ENCODE assay signal across 7 mouse cellular contexts in genomic region chr11:115277604-115277975, GRCm38 (mm10). TPM values are rescaled to one million over a fixed set of nuclear protein-coding genes. Genes with fewer than 3 reads are reported as not detected.
DNase-seq lines count a peak whose midpoint lies in the region; ATAC-seq and TF ChIP-seq lines count a peak whose summit lies in the region.

No protein-coding gene starts in this region.

- WGBS in lung, postnatal 0 days: 20% methylated on average over 7 of the region's 7 CpGs
- WGBS in forebrain, embryonic 10.5 days: 19% methylated on average over 7 of the region's 7 CpGs
- WGBS in limb, embryonic 12.5 days: 23% methylated on average over 7 of the region's 7 CpGs
- WGBS in stomach, embryonic 14.5 days: 21% methylated on average over 7 of the region's 7 CpGs

- peaks cover 10% of the 10 kb centered on the region; the same call in 1 of the 2 replicates for H3K4me1 ChIP-seq in lung, postnatal 0 days (ENCODE audit: insufficient read depth, low read depth, low read length)
- H3K4me1 ChIP-seq in forebrain, embryonic 10.5 days: peaks cover 44% of the 10 kb centered on the region
- peaks cover 16% of the 10 kb centered on the region for H3K4me1 ChIP-seq in limb, embryonic 12.5 days (replicated peaks)
- H3K4me1 ChIP-seq in stomach, embryonic 14.5 days (ENCODE audit: control insufficient read depth, insufficient read depth, low read length): peaks cover 7% of the 10 kb centered on the region; the same call in 1 of the 2 replicates

- H3K4me3 ChIP-seq in lung, postnatal 0 days (ENCODE audit: low read depth, low read length): peak overlapping the region; percentile 53
- peak overlapping the region; percentile 82 for H3K4me3 ChIP-seq in forebrain, embryonic 10.5 days
- H3K4me3 ChIP-seq in limb, embryonic 12.5 days (replicated peaks): peak overlapping the region; percentile 54
- peak overlapping the region; percentile 50 for H3K4me3 ChIP-seq in stomach, embryonic 14.5 days (ENCODE audit: low read depth, low read length)

- no peak for ATAC-seq in lung, postnatal 0 days
- no peak for ATAC-seq in limb, embryonic 12.5 days (ENCODE audit: insufficient number of reproducible peaks, insufficient read depth, low FRiP score, low TSS enrichment, low read depth)
- ATAC-seq in stomach, embryonic 14.5 days (ENCODE audit: insufficient number of reproducible peaks, insufficient read depth, low FRiP score, low read depth): no peak
- no peak for ATAC-seq in CD4-positive, CD25-positive, alpha-beta regulatory T cell, adult 4 months

- H3K9me3 ChIP-seq in lung, postnatal 0 days (ENCODE audit: low read length): no peaks in the 10 kb centered on the region
- H3K9me3 ChIP-seq in forebrain, embryonic 10.5 days: no peaks in the 10 kb centered on the region
- no peaks in the 10 kb centered on the region for H3K9me3 ChIP-seq in limb, embryonic 12.5 days
- H3K9me3 ChIP-seq in stomach, embryonic 14.5 days (ENCODE audit: control insufficient read depth, low read depth, low read length): no peaks in the 10 kb centered on the region

- TF ChIP-seq EP300 in lung, postnatal 0 days (IDR thresholded peaks at IDR 0.05): no peak

- no peaks in the 10 kb centered on the region for H3K36me3 ChIP-seq in lung, postnatal 0 days (ENCODE audit: insufficient read depth, low read length)
- no peaks in the 10 kb centered on the region for H3K36me3 ChIP-seq in forebrain, embryonic 10.5 days (replicated peaks)
- H3K36me3 ChIP-seq in limb, embryonic 12.5 days: no peaks in the 10 kb centered on the region
- H3K36me3 ChIP-seq in stomach, embryonic 14.5 days (ENCODE audit: control insufficient read depth, insufficient read depth, low read length): no peaks in the 10 kb centered on the region

- no peaks in the 10 kb centered on the region for H3K27me3 ChIP-seq in lung, postnatal 0 days (replicated peaks; ENCODE audit: insufficient read depth, low read length)
- no peaks in the 10 kb centered on the region for H3K27me3 ChIP-seq in forebrain, embryonic 10.5 days (ENCODE audit: poor library complexity, severe bottlenecking)
- H3K27me3 ChIP-seq in limb, embryonic 12.5 days: no peaks in the 10 kb centered on the region
- H3K27me3 ChIP-seq in stomach, embryonic 14.5 days (ENCODE audit: control insufficient read depth, insufficient read depth, low read length): no peaks in the 10 kb centered on the region

- peak overlapping the region; percentile 70 for H3K4me2 ChIP-seq in lung, postnatal 0 days (replicated peaks; ENCODE audit: low read depth, low read length)
- peak overlapping the region; percentile 74 for H3K4me2 ChIP-seq in limb, embryonic 12.5 days
- H3K4me2 ChIP-seq in stomach, embryonic 14.5 days (replicated peaks; ENCODE audit: low read depth, low read length): peak overlapping the region; percentile 69

- peak overlapping the region; percentile 43 for H3K9ac ChIP-seq in lung, postnatal 0 days (replicated peaks; ENCODE audit: low read depth)
- H3K9ac ChIP-seq in limb, embryonic 12.5 days (replicated peaks): peak overlapping the region; percentile 50
- peak overlapping the region; percentile 38; the same call in 1 of the 2 replicates for H3K9ac ChIP-seq in stomach, embryonic 14.5 days (replicated peaks; ENCODE audit: low read depth, low read length)

- no peak for TF ChIP-seq CTCF in lung, postnatal 0 days (IDR thresholded peaks at IDR 0.05)

- H3K27ac ChIP-seq in lung, postnatal 0 days (ENCODE audit: low read length): peak overlapping the region; percentile 85
- peak overlapping the region; percentile 93 for H3K27ac ChIP-seq in forebrain, embryonic 10.5 days
- peak overlapping the region; percentile 82; the same call in 1 of the 2 replicates for H3K27ac ChIP-seq in limb, embryonic 12.5 days
- peak overlapping the region; percentile 80 for H3K27ac ChIP-seq in stomach, embryonic 14.5 days (ENCODE audit: low read length)

- DNase-seq in lung, postnatal 0 days (ENCODE audit: low spot score): no peak
- no peak for DNase-seq in lung, postnatal 36 days
- no peak for DNase-seq in forebrain, embryonic 10.5 days (ENCODE audit: extremely low spot score, low spot score)
- DNase-seq in cerebellum, postnatal 4 days (ENCODE audit: low spot score in 2 of 2): no peak

RNA-seq across cellular contexts. Expression of gene Fdxr, which starts 0.7 kb away (rescaled TPM):
- polyA plus RNA-seq in lung, postnatal 0 days (2015; fragmentation: Nextera tagmentation; extraction: Ambion mirVana): 6.9 and 7.9 TPM in 2 replicates
- 16.3 and 17.5 TPM in 2 replicates for polyA plus RNA-seq in forebrain, embryonic 10.5 days (2016; fragmentation: Nextera tagmentation; extraction: Ambion mirVana)
- 13.2 and 16.1 TPM in 2 replicates for polyA plus RNA-seq in limb, embryonic 12.5 days (2016; fragmentation: Nextera tagmentation; extraction: Ambion mirVana)
- 11.5 and 13.3 TPM in 2 replicates for polyA plus RNA-seq in stomach, embryonic 14.5 days (2014; fragmentation: Nextera tagmentation; extraction: Ambion mirVana)
- 10 to 100 TPM; 21.6 to 26.8 TPM for polyA plus RNA-seq in CD4-positive, CD25-positive, alpha-beta regulatory T cell, adult 4 months (2017; shearing (Covaris generic))

RNA-seq across cellular contexts. Expression of gene Grin2c, which starts 10.5 kb away (rescaled TPM):
- polyA plus RNA-seq in lung, postnatal 0 days (2015; fragmentation: Nextera tagmentation; extraction: Ambion mirVana): 0.11 TPM in 2 replicates
- polyA plus RNA-seq in forebrain, embryonic 10.5 days (2016; fragmentation: Nextera tagmentation; extraction: Ambion mirVana): not detected in 2 replicates
- 0.09 and 0.21 TPM in 2 replicates for polyA plus RNA-seq in limb, embryonic 12.5 days (2016; fragmentation: Nextera tagmentation; extraction: Ambion mirVana)
- not detected in 2 replicates for polyA plus RNA-seq in stomach, embryonic 14.5 days (2014; fragmentation: Nextera tagmentation; extraction: Ambion mirVana)
- polyA plus RNA-seq in CD4-positive, CD25-positive, alpha-beta regulatory T cell, adult 4 months (2017; shearing (Covaris generic)): not detected

RNA-seq across cellular contexts. Expression of gene Fads6, which starts 19.9 kb away (rescaled TPM):
- polyA plus RNA-seq in lung, postnatal 0 days (2015; fragmentation: Nextera tagmentation; extraction: Ambion mirVana): 0.17 and 0.24 TPM in 2 replicates
- 0.45 and 0.49 TPM in 2 replicates for polyA plus RNA-seq in forebrain, embryonic 10.5 days (2016; fragmentation: Nextera tagmentation; extraction: Ambion mirVana)
- polyA plus RNA-seq in limb, embryonic 12.5 days (2016; fragmentation: Nextera tagmentation; extraction: Ambion mirVana): 0.10 and 0.15 TPM in 2 replicates
- polyA plus RNA-seq in stomach, embryonic 14.5 days (2014; fragmentation: Nextera tagmentation; extraction: Ambion mirVana): 1.3 and 1.5 TPM in 2 replicates
- 1 to 10 TPM; 1.1 to 1.6 TPM for polyA plus RNA-seq in CD4-positive, CD25-positive, alpha-beta regulatory T cell, adult 4 months (2017; shearing (Covaris generic))

RNA-seq across cellular contexts. Expression of gene Otop2, which starts 29.4 kb away (rescaled TPM):
- not detected in 2 replicates for polyA plus RNA-seq in lung, postnatal 0 days (2015; fragmentation: Nextera tagmentation; extraction: Ambion mirVana)
- 0.12 TPM in 1 of 2 replicates, not detected in the other for polyA plus RNA-seq in forebrain, embryonic 10.5 days (2016; fragmentation: Nextera tagmentation; extraction: Ambion mirVana)
- polyA plus RNA-seq in limb, embryonic 12.5 days (2016; fragmentation: Nextera tagmentation; extraction: Ambion mirVana): 0.56 TPM in 1 of 2 replicates, not detected in the other
- polyA plus RNA-seq in stomach, embryonic 14.5 days (2014; fragmentation: Nextera tagmentation; extraction: Ambion mirVana): not detected in 2 replicates
- not detected for polyA plus RNA-seq in CD4-positive, CD25-positive, alpha-beta regulatory T cell, adult 4 months (2017; shearing (Covaris generic))

RNA-seq across cellular contexts. Expression of gene Ush1g, which starts 44.3 kb away (rescaled TPM):
- polyA plus RNA-seq in lung, postnatal 0 days (2015; fragmentation: Nextera tagmentation; extraction: Ambion mirVana): not detected in 2 replicates
- 0.05 TPM in 1 of 2 replicates, not detected in the other for polyA plus RNA-seq in forebrain, embryonic 10.5 days (2016; fragmentation: Nextera tagmentation; extraction: Ambion mirVana)
- not detected in 2 replicates for polyA plus RNA-seq in limb, embryonic 12.5 days (2016; fragmentation: Nextera tagmentation; extraction: Ambion mirVana)
- 0.10 TPM in 1 of 2 replicates, not detected in the other for polyA plus RNA-seq in stomach, embryonic 14.5 days (2014; fragmentation: Nextera tagmentation; extraction: Ambion mirVana)
- polyA plus RNA-seq in CD4-positive, CD25-positive, alpha-beta regulatory T cell, adult 4 months (2017; shearing (Covaris generic)): not detected
